Mouse (Mus musculus): Measurements from ENCODE around the gene Slc39a9.

GRCm38 (mm10) chr12:80620501-80620900 is 23.2 kb upstream of the Slc39a9 start:
- no peak for TF ChIP-seq CTCF (IDR thresholded peaks at IDR 0.05)
- TF ChIP-seq EP300 (IDR thresholded peaks at IDR 0.05), result no peak
